Mouse (Mus musculus) liver, adult 2 months (tissue): ENCODE results near the gene Got1.

ENCODE experiments used
- CTCF ChIP-seq: fragments of 200-500 bp; IDR thresholded peaks from 2 replicates; pipeline ENCODE4 v1.5.1; 2011; ENCODE audit warnings: low read depth, low read length, control low read depth
- POLR2A ChIP-seq: fragments of 200-500 bp; IDR thresholded peaks from 2 replicates; pipeline ENCODE4 v1.6.1; 2011; ENCODE audit warnings: low read length, control low read depth; ENCODE audit not compliant: insufficient read depth; ENCODE audit errors: extremely low read depth

DNA sequence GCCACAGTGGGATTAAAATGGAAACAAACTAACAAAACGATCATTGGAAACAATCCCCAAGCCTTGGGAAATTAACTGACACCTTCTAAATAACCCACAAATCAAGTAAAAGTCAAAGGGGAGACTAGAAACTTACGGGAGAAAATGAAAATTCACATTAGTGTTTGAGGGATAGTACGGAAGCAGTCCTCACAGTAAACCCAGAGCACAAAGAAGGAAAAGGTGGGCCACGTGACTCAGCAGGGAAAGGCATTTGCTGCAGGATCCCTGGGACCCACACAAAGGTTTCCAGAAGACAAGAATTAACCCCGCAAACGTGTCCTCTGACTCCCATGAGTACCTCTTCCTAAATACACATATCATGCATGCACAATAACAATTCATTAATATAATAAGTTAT lies 44.7 kb upstream of the Got1 start:
- TF ChIP-seq CTCF, result no peak
- TF ChIP-seq POLR2A, result no peak
